Mouse (Mus musculus): ENCODE measurements around the gene Ror1.

The Ror1 gene

DNA sequence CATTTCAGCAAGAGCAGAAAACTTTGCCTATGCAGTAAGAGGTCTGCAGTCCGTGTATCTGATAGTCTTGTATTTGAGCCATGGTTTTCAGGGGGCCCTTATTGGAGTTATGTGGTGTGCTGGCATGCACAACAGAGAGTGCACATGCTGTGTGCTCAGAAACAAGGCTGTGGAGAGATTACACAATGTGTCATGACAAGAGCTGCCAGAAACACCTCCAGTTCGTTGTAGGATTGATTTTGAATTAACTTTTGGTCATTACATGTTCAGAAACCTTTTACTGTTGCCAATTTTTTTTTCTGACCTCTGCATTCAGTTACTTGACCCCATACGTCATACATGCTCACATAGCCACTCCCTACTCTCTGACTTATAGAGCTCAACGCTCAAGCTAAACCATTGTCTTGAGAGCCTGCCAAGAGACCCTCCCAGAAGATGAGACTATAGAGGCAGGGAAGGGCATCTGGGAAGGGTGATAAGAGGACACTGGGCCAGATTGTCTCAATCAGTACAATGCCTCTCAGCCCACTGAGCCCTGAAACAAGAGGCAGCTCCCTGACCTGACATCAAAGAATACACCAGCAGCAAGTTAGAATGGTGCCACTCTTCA, 232.9 kb downstream of the Ror1 start:
- no peak for DNase-seq

DNA sequence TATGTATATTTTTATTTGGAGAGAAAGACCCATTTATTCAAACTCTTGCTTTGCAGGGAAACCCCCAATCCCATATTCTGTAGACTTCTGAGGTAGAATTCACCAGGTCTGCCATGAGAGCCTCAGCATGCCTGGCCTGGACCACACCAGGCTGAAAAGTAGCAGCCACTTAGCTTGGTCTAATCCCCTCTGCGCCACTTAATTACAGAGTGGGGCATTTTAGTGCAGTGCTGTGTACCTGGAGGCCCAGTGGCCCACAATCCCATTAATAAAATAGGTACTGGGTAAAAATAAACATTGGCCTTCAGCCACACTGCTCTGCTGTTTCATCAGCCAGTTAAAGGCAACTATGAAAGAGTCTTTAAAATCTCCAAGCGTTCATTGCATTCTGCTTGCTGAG, 239.6 kb downstream of the Ror1 start:
- no peak for DNase-seq

DNA sequence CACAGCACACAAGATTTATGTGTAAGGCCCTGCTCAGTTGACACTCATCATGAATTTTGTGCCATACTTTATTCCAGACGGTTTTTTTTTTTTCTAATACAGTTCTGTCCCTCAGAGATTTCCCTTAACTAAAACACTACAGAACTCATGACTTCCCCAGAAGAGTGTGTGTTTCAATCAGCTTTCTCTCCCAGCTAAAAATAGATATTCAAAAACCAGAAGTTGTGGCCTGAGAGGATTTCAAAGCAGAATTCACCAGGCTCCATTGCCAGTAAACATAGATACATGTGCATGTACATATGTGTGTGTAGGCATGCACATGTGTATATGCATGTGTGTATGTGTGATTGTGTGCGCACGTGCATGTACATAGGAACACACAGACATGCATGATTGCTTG, 252.2 kb downstream of the Ror1 start:
- no peak for DNase-seq

DNA sequence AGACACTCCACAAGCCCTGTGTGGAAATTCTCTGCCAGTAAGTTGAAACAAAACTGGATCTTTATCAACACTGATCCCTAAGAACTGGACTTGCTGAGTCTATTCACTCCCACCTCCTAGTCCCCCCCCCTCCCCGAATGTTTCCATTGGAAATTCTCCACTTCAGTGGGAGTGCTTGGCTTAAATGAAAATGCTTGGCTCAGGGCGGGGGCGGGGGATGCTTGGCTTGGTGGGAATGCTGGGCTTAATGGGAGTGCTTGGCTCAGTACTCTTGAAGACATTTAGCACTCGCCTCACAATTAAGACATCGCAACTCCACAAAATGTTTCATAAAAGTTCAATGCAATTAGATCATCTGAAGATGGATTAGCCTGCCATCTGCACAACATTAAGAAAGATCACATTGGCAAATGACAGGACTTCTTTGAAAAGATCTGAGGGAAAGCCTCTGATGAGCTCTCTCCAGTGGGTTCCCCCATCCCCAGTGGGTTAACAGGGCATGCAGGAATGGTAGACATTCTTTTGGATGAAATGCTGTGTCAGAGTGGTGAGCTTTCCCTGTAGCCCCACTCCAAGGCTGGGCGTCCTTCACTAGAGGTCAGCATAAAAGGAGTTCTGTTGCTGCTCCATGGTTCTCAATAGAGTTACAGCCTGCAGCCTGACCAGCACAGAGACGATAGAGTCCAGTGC, 254.7 kb downstream of the Ror1 start:
- no peak for DNase-seq

DNA sequence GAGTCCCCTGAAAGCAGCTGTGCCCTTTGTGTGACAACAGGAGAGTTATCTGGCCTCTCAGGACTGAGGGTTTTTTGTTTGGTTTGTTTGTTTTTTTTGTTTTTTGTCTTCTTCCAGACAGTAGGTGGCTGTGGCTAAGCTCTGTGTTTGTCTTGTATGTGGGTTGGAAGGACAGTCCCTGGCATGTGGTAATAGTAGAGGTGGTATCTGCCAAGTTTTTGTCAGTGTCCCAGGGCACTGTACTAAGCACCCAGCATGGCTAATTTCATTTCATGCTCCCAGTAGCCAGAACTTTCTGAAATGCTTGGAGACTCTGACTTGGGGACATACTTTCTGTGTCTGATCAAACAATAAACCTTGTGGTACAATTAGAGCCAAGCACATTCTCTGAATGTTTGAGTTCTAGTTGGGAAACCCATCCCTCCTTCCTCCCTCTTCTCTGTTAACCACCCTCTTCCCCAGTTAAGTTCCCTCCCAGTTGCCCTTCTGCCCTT, 256.3 kb downstream of the Ror1 start:
- no peak for DNase-seq

DNA sequence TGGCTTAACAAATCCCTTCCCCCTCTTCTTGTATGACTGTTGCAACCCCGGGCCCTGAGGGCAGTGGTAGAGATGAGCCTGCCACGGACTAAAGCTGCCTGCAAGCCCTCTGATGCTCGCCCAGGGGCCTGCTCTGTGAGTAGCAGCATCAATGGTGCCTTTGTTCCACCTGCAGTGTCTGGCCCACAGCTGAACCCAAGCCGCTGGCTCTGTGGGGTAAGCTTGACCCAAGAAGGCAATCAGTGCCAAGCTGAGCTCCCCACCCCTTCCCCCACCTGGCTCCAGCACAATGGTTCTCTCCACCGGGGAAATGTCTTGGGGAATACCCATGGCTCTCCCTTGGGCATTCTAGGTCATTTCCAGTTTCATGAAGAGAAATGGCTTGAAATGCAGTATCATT, 260.0 kb downstream of the Ror1 start:
- no peak for DNase-seq

GRCm38 (mm10) chr4:100357881-100358589, 262.4 kb downstream of the Ror1 start:
- no peak for DNase-seq

DNA sequence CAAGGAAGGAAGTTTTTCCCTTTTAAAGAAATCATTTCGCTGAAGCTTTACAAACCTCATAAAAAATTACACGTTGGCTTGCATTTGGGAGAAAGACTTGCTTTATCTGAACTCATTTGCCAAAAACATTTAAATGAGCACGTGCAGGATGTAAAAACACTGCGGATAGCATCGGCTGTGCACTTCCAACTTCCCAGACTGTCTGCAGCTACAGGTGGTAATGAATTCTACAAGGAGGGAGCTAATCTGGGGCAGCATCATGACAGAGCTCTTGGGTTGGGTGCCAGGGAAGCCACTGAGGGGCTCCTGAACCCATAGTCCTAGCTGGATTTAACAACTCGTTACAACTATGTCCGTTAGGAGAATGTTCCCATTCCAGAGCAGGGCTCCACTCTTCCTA, 268.1 kb downstream of the Ror1 start:
- DNase-seq = no peak

- DNase-seq = no peak
Measured at GRCm38 (mm10) chr4:100368691-100369090, 273.1 kb downstream of the Ror1 start.

DNA sequence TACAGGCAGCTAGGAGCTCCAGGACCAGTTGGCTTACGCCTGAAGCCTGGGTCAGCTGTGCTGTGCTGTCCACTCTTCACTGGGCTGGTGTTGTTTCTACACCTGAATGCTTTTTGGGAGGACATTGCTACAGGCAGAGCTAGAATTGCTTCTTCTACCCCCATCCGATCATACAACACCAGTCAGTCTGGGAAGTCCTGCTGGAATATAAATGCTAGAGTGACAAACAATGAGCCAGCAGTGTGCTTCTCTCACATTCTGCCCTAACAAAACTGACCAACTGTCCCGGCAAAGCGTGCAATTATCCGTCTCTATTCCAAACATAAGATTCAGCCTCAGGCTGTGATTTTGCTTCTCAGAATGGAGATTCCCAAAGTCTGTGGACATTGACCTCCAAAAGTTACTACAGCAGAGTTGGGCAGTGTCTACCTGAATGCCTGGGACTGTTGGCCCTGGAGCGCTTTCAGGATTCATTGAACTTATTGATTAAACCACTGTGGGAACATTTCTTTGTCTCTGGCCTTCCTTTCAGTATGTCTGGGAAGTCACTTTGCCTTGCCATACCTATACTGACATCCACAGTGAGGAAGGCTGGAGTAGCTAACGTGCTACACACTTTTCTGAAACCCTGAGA, 274.1 kb downstream of the Ror1 start:
- DNase-seq = no peak

DNA sequence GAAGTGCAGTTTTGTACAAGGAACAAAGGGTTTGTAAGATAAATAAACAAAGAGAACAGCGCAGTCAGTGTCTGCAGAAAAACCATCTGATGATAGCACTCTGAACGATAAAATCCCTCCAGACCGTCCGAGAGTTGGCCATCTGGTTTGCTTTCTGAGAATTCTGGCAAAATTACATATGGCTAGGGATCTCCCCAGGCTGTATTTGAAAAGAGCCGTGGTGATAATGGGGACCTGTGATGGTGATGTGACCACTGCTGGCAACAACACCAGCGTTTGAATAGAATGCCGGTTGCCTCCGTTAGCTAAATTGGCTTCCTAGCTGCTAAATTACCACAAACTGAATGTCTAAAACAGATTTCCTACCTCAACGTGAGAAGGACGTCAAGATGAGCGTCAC, 277.2 kb downstream of the Ror1 start:
- DNase-seq = no peak

DNA sequence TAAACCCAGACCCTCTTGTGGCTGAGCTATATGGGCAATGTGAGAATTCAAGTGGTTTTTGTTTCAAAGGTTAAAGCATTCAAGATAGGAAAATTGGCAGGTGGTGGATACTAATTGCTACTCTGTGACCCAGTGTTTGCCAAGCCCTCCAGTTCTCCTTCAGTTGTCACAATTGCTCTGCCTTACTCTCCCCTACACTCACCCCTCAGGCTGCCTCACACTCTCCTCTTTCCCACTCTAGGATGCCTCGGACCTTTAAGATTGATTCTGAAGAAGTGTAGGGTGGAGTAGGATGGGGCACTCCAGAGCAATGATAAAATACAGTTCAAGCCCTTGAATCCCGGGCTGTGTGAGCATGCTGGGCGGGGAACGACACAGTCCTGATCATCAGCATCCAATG, 278.2 kb downstream of the Ror1 start:
- no peak for DNase-seq

- no peak for DNase-seq
Measured at GRCm38 (mm10) chr4:100375286-100375685, 279.7 kb downstream of the Ror1 start.

DNA sequence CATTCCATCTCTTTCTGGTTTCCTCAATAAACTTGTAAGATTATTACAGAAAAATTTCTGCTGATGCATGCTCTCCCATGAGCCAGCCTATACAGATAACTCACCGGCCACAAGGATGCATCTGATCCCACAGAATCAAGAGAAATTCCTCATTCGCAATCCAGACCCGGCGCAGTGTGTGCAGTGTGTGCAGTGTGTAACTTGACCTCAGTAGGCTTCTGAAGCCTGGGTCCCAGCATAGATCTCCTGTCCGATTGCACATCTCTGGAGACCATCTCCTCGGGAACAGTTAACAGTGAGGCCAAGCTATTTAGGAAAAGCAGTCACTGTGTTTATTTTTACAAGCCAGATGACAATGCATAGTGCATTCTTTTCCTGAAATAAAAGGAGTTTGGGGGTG, 280.6 kb downstream of the Ror1 start:
- no peak for DNase-seq

DNA sequence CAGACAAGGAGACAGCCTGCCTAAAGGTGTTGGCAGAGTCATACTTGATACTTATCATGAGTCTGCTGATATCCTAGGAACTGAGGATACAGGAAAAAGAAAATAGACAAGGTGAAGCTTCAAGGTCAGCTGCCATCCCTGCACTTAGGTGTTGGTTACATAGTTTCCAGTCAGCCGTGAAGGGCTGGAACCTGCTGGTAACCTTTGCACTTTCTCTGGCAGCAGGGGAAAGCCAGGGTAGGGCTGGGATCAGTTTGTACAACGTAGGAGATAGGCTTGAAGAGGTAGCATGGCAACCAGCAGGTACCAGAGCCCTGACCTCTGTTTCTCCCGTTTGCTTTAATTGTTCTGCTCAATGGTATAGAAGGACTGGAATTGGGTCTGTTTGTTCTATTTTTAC, 281.6 kb downstream of the Ror1 start:
- no peak for DNase-seq

- no peak for DNase-seq
Measured at GRCm38 (mm10) chr4:100377996-100378395, 282.4 kb downstream of the Ror1 start.

GRCm38 (mm10) chr4:100381760-100382159, 286.2 kb downstream of the Ror1 start:
- DNase-seq = no peak

- DNase-seq = no peak
Measured at GRCm38 (mm10) chr4:100386272-100386988, 290.8 kb downstream of the Ror1 start.

DNA sequence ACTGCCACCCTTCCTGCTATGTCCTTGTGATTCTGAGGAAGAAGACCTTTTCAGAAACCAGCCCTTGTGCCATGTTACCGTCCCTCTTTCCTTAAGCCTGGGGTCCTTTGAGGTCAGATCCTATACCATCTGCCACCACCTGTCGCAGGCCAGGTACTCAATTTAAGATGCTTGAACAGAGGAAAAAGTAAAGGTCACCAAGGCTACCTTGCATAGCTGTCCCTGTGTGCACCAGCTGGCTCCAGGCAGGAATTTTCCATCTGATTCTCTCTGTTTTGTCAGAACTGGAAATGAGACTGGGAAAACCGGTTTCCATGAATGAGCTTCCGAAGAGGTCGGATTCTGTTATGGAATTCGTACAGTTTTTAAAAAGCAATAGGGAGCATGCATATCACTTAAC, 294.8 kb downstream of the Ror1 start:
- no peak for DNase-seq

DNA sequence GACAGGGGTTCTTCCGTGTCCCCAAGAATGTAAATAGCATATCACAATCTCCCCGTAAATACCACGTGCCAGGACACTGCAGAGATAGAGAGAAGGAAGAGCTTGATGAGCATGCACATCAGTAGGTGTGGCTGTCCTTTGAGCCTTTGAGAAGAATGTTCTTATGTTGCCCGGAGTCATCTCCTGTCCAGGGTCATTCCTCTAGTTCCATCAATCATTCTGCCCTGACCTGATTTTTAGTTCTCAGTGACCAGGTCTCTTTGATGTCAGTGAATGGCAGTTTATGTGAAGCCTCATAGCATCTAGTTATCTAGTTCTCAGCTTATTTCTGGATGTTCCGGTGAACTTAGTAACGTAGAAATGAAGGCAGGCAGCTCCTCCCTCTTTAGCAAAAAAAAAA, 295.4 kb downstream of the Ror1 start:
- DNase-seq = no peak

DNA sequence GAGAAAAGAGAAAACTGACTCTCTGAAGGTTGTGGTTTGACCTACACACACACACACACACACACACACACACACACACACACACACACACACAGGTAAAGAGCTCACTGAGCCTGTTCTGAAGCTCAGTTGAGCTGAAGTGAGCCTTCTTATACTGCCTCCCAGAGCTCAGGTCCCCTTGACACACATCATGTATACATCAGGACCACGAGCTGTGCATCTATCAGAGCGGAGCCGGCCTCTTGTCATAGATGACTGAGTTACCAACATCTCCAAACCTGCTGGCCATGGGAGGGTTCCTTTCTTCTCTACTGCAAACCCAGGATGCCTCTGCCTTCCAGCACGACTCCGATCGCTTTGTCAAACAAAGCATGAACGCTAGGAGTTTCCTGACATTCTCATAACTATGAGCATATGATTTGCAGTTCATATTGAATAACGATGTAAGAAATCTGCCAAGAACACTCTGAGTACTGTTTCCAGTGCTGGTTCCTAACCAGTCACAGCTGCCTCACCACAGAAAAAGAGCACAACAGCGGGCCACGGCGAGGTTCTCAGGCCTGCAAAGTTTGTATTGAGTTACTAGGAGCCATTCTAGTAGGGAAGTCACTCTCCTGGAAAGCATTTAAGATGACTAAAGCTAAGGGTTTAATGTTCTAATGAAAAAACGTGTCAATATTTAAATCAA, 297.9 kb downstream of the Ror1 start:
- no peak for DNase-seq

DNA sequence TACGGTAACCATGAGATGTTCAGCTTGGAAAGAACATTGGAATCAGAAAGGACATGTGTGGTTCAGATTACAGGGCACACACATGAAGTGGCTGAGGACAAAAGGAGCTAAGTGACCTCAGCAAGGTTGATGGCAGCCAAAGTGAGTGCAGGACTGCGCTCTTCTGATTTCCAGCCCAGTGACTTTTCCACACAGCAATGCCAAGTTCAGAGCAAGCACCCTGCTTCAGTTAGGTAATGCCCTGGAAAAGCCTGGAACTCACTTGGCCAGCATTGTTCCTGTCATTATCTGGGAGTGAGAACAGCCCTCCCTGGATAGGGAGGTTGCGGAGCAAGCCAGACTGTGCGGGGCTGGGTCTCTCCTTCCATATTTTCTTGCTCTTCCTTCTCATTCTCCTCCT, 299.8 kb downstream of the Ror1 start:
- no peak for DNase-seq
